Mouse (Mus musculus): ENCODE results near the gene Rmi2. TPM values are rescaled to one million over a fixed set of nuclear protein-coding genes. Genes with fewer than 3 reads are reported as not detected.

The Rmi2 gene
- total and polyA plus RNA-seq, 3 experiments: 2.8 to 8.0 TPM; not detected in 1

DNA sequence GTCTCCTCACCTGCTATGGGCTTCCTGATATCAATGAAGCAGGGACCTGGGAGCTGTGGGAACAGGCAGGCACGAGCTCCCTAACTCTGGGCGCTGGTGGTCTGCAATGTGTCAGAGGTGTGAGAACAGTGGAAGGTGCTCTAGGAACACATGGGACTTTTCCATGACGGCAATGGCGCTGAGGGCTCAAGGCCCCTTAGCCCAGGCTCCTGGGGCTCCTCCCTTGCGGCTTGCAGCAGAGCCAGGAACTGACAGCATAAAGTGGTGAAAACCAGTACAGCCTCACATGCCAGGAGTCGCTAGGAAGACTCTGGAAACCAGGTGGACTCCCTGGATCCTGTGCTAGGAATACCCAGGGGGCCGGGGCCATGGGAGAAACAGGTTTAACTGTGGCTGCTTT is 75.7 kb downstream of the Rmi2 start:
- Histone ChIP-seq H3K79me2 (ENCODE audit: control insufficient read depth, insufficient read depth, low read length, poor library complexity) (no peaks in the 10 kb centered on the region), H3K27me3 (ENCODE audit: control insufficient read depth in 1 of 2, insufficient read depth in 2 of 2, low read length in 2 of 2) (no peaks in the 10 kb centered on the region), H3K27ac (ENCODE audit: control insufficient read depth, low read depth, low read length) (no peak overlapping the region), H3K4me1 (ENCODE audit: control insufficient read depth in 1 of 2, insufficient read depth in 2 of 2, low read length in 2 of 2) (no peaks in the 10 kb centered on the region), H3K4me3 (ENCODE audit: control insufficient read depth in 1 of 2, insufficient read depth in 1 of 2, low read depth in 2 of 2, low read length in 2 of 2) (no peak overlapping the region), H3K36me3 (ENCODE audit: control insufficient read depth in 1 of 2, insufficient read depth in 2 of 2, low read length in 2 of 2) (no peaks in the 10 kb centered on the region), H3K9me3 (replicated peaks; ENCODE audit: insufficient read depth, low read length) (no peaks in the 10 kb centered on the region), H3K9ac (ENCODE audit: control insufficient read depth, low read depth, low read length, poor library complexity, severe bottlenecking) (no peak overlapping the region)
- TF ChIP-seq MYB (IDR thresholded peaks at IDR 0.05; ENCODE audit: low read depth, low read length): no peak
- no peak for TF ChIP-seq USF1 (IDR thresholded peaks at IDR 0.05; ENCODE audit: low read depth, low read length)
- no peak for TF ChIP-seq JUND (IDR thresholded peaks at IDR 0.05; ENCODE audit: low read depth, low read length)
- no peak for TF ChIP-seq ELF1 (IDR thresholded peaks at IDR 0.05; ENCODE audit: low read depth, low read length)
- DNase-seq (ENCODE audit: low read depth, low spot score): no peak

- no peak for TF ChIP-seq BHLHE40 (IDR thresholded peaks at IDR 0.05; ENCODE audit: borderline replicate concordance, low read depth, low read length)
- TF ChIP-seq HCFC1 (IDR thresholded peaks at IDR 0.05; ENCODE audit: low read depth, low read length): no peak
- TF ChIP-seq ZC3H11A (IDR thresholded peaks at IDR 0.05; ENCODE audit: low read depth, low read length): no peak
- TF ChIP-seq POLR2AphosphoS2 (IDR thresholded peaks at IDR 0.05; ENCODE audit: low read length): no peak
- TF ChIP-seq MAFK (IDR thresholded peaks at IDR 0.05; ENCODE audit: borderline replicate concordance, low read depth, low read length): no peak
- TF ChIP-seq POLR2A (IDR thresholded peaks at IDR 0.05; ENCODE audit: control insufficient read depth in 1 of 2, insufficient read depth in 1 of 2, low read depth in 1 of 2, low read length in 2 of 2, poor library complexity in 1 of 2): no peak
- TF ChIP-seq POLR2AphosphoS5 (IDR thresholded peaks at IDR 0.05; ENCODE audit: borderline replicate concordance, low read depth, low read length): no peak
- TF ChIP-seq ELF1 (IDR thresholded peaks at IDR 0.05; ENCODE audit: low read depth, low read length): no peak
- TF ChIP-seq UBTF (IDR thresholded peaks at IDR 0.05; ENCODE audit: borderline replicate concordance, insufficient read depth, low read depth, low read length): no peak
- H3K27me3 ChIP-seq (ENCODE audit: control insufficient read depth in 1 of 2, insufficient read depth in 2 of 2, low read length in 2 of 2): no peaks in the 10 kb centered on the region
These were observed 76.2 kb downstream of the Rmi2 start for GRCm38 (mm10) chr16:10911061-10911460.

GRCm38 (mm10) chr16:10915066-10915465 is 80.2 kb downstream of the Rmi2 start:
- TF ChIP-seq ZKSCAN1 (IDR thresholded peaks at IDR 0.05; ENCODE audit: low read depth, low read length) (no peak), ZMIZ1 (IDR thresholded peaks at IDR 0.05; ENCODE audit: low read depth, low read length) (no peak), NELFE (IDR thresholded peaks at IDR 0.05; ENCODE audit: low read depth, low read length) (no peak), CTCF (IDR thresholded peaks at IDR 0.05 in 2 of 3, conservative IDR thresholded peaks at IDR 0.05 in 1 of 3; ENCODE audit: control insufficient read depth in 1 of 3, insufficient read depth in 1 of 3, low read depth in 2 of 3, low read length in 3 of 3, poor library complexity in 1 of 3, severe bottlenecking in 1 of 3) (no peak), KAT2A (conservative IDR thresholded peaks at IDR 0.05; ENCODE audit: low read depth, low read length) (no peak), MXI1 (IDR thresholded peaks at IDR 0.05; ENCODE audit: low read depth, low read length) (no peak), EP300 (IDR thresholded peaks at IDR 0.05; ENCODE audit: low read depth in 1 of 2, low read length in 2 of 2) (no peak), ELF1 (IDR thresholded peaks at IDR 0.05; ENCODE audit: low read depth, low read length) (no peak), MYC (IDR thresholded peaks at IDR 0.05; ENCODE audit: low read depth, low read length) (no peak), MAFK (IDR thresholded peaks at IDR 0.05; ENCODE audit: borderline replicate concordance, low read depth, low read length) (no peak)
- Histone ChIP-seq H3K4me1 (ENCODE audit: control insufficient read depth in 1 of 2, insufficient read depth in 2 of 2, low read length in 2 of 2) (no peaks in the 10 kb centered on the region), H3K79me2 (ENCODE audit: control insufficient read depth, insufficient read depth, low read length, poor library complexity) (no peaks in the 10 kb centered on the region), H3K27me3 (ENCODE audit: control insufficient read depth in 1 of 2, insufficient read depth in 2 of 2, low read length in 2 of 2) (no peaks in the 10 kb centered on the region), H3K36me3 (ENCODE audit: control insufficient read depth in 1 of 2, insufficient read depth in 2 of 2, low read length in 2 of 2) (no peaks in the 10 kb centered on the region), H3K4me3 (ENCODE audit: control insufficient read depth in 1 of 2, insufficient read depth in 1 of 2, low read depth in 2 of 2, low read length in 2 of 2) (no peak overlapping the region), H3K27ac (ENCODE audit: control insufficient read depth, low read depth, low read length) (no peak overlapping the region), H3K9ac (ENCODE audit: control insufficient read depth, low read depth, low read length, poor library complexity, severe bottlenecking) (no peak overlapping the region), H3K9me3 (replicated peaks; ENCODE audit: insufficient read depth, low read length) (no peaks in the 10 kb centered on the region)
- DNase-seq (ENCODE audit: low read depth, low spot score): no peak

More at GRCm38 (mm10) chr16:10911061-10911460, 76.2 kb downstream of the Rmi2 start:
- Histone ChIP-seq H3K36me3 (ENCODE audit: control insufficient read depth in 1 of 2, insufficient read depth in 2 of 2, low read length in 2 of 2) (no peaks in the 10 kb centered on the region), H3K79me2 (ENCODE audit: control insufficient read depth, insufficient read depth, low read length, poor library complexity) (no peaks in the 10 kb centered on the region), H3K4me3 (ENCODE audit: control insufficient read depth in 1 of 2, insufficient read depth in 1 of 2, low read depth in 2 of 2, low read length in 2 of 2) (no peak overlapping the region), H3K9ac (ENCODE audit: control insufficient read depth, low read depth, low read length, poor library complexity, severe bottlenecking) (no peak overlapping the region), H3K27ac (ENCODE audit: control insufficient read depth, low read depth, low read length) (no peak overlapping the region), H3K4me1 (ENCODE audit: control insufficient read depth in 1 of 2, insufficient read depth in 2 of 2, low read length in 2 of 2) (no peaks in the 10 kb centered on the region), H3K9me3 (replicated peaks; ENCODE audit: insufficient read depth, low read length) (no peaks in the 10 kb centered on the region)
- no peak for DNase-seq (ENCODE audit: low read depth, low spot score)
